Mouse (Mus musculus): ENCODE data around the gene Sept12.

DNA sequence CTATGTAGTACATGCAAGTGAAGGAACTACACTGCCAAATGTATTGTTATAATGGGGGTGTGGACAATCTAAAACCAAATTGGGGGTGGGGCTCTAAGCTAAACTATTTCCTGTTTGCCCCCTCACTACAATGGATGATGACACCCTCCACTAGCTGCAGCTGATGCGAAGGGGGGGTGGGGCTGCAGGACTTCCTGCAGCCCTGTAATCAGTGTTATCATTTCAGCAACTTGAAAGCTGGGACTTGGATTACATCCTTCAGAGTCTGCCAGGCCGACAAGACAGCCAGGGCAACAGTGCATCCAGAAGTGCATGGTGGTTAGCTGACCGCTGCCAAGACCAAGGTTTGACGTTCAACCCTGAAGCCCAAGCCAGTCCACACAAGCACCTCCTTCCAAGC lies 26.0 kb downstream of the Sept12 start:
- TF ChIP-seq CTCF (conservative IDR thresholded peaks at IDR 0.05; ENCODE audit: insufficient read depth, insufficient read length, low read depth, low read length) (no peak), POLR2A (IDR thresholded peaks at IDR 0.05; ENCODE audit: low read depth, low read length) (no peak)
